Mouse (Mus musculus): Measurements from ENCODE around the gene Ccdc157. TPM values are rescaled to one million over a fixed set of nuclear protein-coding genes. Genes with fewer than 3 reads are reported as not detected.
"Not testable (repeated sequence)": the region's sequence is repeated elsewhere in the genome, so short reads cannot be mapped to it uniquely, and the experiment has no call there.

The Ccdc157 gene
- 10 to 100 TPM; 19.3 to 21.1 (median 19.9) TPM for total RNA-seq (2022)

DNA sequence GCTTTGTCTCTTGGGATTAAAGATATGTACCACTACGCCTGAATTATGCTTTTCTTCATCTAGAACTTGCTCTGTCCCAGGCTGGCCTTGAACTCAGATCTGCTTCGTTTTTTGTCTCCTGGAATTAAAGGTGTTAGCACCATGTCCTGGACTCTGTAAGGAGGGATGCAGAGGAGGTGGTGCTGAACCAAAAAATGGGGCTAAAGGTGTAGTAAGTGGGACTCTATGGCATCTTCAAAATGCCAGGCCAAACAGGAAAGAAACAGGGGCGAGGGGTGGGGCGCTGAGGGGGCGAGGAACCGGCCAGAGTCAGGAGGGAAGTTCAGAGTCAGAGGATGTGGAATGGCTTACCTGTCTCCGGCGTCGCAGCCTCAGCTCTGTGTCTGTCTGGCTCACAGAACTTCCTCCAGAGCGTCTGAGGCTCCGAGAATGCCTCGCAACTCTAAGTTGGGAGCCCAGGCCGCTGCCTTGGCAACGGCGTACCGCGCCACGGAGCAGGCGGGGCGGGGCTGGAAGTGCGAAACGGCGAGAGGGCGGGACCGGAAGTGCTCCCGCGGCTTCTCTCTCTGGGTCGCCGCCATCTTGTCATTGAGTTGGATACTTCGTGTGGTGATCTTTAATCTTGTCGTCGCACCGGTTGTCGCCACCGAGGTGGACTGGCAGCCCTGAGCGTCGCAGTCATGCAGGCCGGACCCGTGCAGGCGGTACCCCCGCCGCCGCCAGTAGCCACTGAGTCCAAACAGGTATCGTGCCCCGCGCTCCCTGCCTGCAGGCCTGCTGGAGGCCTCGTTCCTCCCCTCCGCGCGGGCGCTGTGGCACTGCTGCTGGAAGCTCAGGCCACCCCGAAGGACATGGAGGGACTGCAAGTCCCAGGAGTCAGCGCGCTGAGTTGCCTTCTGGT lies at the start of gene Ccdc157, which contains the start of gene Sf3a1:
TSS of gene Ccdc157 (minus strand) at position 486 of the 901 bp plus-strand sequence.
TSS of gene Sf3a1 (plus strand) at position 543 of the 901 bp plus-strand sequence.
- DNase-seq (ENCODE audit: low spot score in 2 of 2), result peak; percentile 80 to 91

DNA sequence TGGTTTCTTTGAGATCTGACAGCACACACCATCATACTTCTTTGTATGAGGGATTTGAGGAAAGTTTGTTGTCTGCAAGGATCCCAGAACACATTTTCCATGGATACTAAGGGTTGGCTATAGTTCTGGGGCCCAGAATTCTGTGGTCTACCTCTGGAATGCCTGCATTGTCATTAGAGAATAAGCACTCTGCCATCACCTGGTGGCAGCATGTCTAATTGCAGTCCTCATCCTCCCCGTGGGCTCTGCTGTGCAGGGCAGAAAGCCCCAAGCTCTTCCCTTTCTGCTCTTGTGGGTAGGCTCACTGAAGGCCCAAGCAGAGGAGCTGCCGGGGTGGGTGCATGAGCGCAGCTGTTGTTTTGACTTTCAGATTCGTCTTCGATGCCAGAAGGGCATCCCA lies 49.5 kb upstream of the Ccdc157 start:
- no peak for DNase-seq (ENCODE audit: low spot score in 2 of 2)

DNA sequence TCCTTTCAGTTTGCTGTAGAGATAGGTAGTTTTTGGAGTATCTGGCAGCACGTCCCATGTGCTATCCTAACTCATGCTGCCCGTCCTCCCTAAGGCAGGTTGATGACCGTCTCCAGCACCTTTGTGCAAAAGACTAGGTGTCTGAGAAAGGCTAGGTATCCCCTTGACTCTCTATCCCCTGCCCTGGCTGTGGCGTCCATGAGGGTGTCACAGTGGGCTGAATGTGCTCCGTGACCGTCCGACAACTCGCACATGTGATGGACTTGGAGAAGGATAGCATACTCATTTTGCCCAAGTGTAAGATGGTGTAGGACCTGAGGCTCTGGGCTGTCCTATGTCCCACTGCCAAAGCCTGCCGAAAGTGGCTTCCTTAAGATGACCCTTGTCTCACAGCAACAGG lies 47.6 kb upstream of the Ccdc157 start:
- no peak for DNase-seq (ENCODE audit: low spot score in 2 of 2)

DNA sequence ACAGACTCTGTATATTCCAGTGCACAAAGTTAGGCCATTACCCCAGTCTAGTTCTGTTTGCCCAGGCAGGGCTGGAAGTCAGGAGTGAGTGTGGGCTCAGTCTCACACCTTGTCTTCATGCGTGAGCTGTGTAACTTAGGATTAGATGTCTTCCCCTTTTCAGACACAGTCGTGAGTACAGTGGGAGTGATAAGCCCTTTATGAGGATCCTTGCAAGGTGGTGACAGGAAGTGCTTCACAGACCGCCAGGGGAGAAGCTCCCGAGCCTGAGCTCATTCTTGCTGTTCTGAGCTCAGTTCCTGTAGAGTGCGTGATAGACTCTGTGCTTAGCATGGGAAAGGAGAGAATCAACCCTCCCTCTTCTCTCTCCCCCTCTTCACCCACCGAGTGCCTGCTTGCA lies 46.5 kb upstream of the Ccdc157 start:
- DNase-seq (ENCODE audit: low spot score in 2 of 2), result no peak

DNA sequence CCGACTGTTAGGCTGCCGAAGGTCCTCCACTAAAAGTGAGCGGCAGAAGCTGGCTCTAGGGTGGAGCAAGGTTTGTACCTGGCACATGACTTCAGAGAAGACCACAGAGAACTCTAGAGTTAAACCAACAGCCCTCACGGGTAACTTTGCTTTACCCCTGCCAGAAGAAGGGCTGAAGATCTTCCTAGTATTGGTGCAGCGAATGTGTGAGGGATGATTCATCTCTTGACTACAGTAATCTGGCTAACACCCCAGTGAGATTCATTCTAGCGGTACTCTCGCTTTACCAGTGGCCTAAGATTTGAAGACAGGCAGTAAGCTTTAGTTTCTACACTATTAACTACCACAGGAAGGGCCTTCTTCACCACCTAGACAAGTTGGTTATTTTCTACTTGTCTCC lies 45.9 kb upstream of the Ccdc157 start:
- DNase-seq (ENCODE audit: low spot score in 2 of 2), result no peak

DNA sequence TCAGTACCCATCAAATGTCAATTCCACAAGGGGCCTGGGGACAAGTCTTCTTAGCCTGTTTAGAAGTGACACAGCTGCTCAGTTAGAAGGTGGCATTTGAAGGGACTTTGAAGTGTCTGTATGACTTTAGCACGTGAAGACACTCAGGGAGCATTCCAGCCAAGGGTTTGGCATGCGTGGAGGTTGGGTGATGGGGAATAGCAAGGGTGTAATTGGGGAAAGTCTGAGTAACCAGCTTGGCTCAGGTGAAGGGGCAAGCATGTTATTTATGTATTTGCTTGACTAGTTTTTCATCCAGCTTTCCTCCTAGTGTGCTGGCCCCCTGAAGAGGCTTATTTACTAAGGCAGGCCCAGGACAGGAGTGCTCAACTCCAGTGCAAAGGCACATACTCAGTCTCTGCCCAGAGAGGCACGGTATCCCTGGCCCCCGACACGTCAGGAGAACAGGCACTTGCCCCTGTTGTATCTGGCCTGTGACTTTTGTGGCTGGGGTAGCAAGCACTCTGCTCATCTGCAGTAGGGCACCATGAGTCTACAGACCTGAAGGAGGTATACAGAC lies 45.1 kb upstream of the Ccdc157 start:
- DNase-seq (ENCODE audit: low spot score in 2 of 2), result no peak

DNA sequence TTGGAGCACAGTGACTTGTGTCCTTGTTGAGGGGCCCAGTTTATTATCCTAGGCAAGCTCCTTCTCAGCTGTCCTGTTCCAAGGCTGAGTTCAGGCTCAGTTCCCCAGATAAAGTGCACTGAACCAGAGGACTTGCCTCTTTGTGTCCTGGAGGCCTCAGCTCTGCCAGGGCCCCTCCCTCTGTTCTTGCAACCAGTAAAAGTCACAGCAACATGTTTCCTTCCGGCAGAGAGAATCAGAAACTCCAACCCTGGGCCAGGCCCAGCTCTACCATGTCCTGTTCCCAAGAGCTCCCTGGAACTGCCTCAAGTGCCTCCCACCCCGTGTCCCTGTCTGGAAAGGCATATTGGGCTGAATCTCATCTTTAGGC lies 43.6 kb upstream of the Ccdc157 start:
- no peak for DNase-seq (ENCODE audit: low spot score in 2 of 2)

DNA sequence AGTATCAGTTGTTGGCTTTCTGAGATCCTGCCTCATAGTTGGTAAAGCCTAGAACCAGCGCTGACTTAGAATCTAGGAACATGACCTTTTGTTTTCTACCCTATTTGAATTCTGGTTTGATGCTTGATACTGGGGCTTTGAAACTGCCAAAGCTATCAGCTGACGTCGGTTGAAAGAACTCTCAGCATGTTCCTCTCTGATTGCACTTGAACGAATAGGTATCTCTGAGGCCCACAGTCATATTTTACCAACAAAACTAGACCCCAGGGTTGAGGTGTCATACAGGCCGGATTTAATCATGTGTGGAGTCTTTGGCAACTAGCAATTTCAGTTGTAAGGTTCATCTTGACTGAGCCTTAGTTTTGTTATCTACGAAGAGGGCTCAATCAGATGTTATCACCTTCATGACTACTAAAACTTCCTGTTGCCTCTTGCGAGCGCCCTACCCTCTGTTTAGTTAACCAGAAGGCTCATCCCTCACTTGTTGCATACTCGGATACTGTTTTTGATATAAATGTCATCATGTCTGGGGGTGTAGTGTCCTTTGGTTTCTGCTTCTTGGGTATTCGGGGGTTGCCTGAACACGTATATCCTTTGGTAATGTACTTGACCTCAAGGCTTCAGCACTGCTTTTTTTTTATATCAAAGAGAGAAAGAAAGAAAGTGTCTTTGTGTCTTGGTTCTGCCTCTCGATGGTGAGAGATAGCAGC lies 43.1 kb upstream of the Ccdc157 start:
- no peak for DNase-seq (ENCODE audit: low spot score in 2 of 2)

DNA sequence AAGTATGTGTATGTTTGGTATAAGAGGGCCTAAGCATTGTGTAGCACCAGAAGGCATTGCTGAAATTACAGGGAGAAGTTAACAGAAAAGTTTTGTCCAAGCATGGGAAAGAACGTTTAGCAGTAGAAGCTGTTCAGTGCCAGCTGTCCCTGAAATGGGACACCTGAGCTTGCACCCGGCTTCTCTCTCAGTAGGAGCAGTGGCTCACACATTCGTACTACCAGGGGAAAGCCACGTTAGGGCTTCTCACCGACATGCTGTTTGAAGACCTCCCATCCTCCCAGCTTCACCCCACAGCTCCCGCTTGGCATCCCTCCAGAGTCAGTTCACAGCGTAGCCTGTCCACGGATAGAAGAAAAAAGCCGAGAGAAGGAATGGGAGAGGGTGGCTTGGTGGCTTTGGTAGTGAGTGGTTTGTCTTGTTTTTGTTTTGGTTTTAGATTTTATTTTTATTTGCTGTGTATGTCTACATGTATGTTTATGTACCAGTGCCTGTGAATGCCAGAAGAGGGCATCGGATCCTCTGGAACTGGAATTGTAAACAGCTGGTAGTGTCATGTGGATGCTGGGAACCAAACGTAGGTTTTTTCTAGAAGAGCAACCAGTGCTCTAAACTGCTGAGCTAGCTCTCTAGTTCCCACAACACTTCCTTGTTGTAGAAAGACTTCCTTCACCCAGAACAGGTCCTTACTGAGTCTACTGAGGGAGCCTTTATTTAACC lies 42.0 kb upstream of the Ccdc157 start:
- no peak for DNase-seq (ENCODE audit: low spot score in 2 of 2)

DNA sequence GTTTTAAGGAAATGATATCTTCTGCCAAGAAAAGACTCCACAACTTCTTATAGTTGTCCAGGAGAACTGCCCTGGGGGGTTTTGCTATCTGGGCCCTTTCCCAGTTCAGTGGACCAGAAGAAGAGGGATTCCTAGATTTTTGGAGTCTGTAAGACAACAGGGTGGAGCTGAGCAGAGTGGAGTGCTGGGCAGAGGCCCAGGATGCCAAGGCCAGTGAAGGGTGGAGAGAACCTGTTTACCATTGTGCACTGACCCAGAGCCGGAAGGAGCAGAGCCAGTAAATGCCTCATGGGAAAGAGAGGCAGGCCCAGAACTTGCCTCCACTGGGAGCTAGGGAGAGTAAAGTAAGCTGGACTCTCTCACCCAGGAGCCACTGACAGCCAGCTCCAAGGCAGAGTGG lies 37.6 kb upstream of the Ccdc157 start:
- no peak for DNase-seq (ENCODE audit: low spot score in 2 of 2)

DNA sequence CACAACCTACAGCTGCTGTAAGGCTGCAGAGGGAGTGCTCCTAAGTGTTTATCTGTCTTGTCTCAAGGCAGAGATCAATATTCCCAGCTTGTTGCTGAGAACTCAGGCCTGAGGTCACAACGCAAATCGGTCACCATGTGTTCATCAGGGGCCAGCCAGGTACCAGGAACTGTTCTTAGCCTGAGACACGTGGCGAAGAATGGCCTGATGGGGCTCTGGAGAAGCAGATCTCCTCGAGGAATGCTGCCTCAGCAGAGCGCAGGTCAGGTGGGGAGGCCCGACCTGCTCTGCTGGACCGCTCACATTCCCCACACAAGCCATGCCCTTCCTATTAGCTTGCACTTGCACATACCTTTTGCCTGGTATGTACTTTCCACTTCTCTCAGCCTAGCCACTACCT lies 36.5 kb upstream of the Ccdc157 start:
- no peak for DNase-seq (ENCODE audit: low spot score in 2 of 2)

DNA sequence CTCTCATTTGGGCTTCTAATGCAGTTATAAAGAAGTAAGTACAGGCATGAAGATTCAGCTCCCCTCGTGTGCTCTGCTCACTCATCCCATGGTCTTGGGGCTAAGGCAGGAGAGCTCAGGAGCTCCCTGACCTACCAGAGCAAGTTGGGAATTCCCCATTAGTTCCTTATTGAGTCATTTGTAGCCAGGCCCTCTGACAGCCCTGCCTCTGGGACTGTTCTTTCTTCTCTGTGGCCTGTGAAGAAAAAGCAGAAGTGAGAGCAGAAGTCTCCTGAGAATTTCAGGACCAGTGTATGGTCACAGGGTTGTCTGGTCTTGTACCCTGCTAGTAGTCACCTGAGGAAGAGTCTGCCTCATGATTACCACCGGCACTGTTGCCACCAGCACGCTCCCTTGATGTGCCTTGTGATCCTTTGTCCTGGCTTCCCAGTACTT lies 35.5 kb upstream of the Ccdc157 start:
- no peak for DNase-seq (ENCODE audit: low spot score in 2 of 2)

DNA sequence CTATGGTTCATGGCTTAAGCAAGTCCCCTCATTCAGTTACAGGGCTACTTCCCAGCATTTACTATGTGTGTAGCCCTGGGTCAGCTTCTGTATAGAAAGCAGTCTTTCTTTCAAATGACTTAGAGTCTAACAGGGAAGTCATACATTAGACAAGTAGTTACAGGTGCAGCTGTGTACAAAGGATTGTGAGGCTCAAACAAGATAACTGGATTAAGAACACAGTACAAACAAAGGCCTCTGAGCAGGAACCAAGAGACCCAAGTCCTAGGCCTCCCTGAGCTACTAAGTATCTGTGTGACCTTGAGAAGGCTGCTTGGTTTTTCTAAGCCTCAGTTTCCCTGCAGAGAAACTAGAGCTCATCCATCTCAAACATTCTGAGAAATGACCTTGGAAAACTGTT lies 33.3 kb upstream of the Ccdc157 start:
- no peak for DNase-seq (ENCODE audit: low spot score in 2 of 2)

DNA sequence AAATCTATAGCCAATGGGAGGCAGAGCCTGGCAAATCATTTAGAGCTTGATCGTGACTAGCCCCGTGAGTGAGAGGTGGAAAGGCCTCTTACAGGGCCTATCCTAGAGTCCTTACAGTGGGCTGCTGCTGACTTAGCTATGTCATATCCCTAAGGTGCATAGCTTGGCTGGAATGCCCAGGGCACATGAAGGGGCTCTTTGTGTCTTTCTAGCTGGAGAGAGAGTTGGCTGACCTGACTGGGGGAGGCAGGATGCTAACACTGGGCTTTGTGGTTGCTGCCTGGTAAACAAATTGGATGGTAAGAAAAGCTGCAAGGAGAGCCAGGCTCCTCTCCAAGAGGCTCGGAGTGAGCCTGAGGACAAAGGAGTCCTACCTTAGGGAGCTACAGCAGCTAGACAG lies 32.7 kb upstream of the Ccdc157 start:
- no peak for DNase-seq (ENCODE audit: low spot score in 2 of 2)

DNA sequence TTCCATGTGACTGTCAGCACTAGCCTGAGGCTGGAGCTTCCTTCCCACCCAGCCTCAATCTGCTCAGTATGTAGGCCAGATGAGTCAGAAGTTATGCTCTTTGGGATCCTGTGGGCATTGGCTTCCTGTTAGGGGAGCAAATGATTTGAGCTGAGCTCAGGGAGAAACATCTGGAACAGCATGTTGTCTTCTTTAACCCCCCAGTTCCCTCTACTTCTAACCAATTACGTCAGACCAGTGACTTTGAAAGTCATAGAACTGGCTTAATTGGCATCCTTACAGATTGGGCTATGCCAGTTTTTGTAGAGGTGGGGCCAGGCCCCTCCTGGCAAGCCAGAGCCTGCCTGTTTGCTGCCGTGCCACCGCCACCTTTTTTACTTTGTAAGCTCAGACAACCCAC lies 30.6 kb upstream of the Ccdc157 start:
- no peak for DNase-seq (ENCODE audit: low spot score in 2 of 2)

DNA sequence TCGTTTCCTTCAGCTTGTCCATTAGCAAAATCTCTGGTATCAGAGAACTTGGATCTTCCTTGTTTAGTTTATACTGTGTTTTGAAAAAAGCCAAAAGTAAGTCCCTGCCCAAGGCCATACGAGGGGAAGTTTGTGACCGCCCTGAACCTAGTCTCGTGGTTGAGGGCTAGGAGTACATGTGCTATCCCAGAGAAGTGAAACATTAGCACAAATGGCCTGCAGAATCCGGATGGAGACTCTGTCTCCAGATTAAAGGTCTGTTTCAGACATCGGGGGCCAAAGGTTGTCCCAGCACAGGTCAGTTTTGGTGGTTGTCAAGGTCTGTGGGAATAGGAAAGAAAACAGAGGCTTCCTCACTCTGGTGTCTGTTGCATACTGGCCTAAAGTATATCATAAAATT lies 29.1 kb upstream of the Ccdc157 start:
- no peak for DNase-seq (ENCODE audit: low spot score in 2 of 2)

DNA sequence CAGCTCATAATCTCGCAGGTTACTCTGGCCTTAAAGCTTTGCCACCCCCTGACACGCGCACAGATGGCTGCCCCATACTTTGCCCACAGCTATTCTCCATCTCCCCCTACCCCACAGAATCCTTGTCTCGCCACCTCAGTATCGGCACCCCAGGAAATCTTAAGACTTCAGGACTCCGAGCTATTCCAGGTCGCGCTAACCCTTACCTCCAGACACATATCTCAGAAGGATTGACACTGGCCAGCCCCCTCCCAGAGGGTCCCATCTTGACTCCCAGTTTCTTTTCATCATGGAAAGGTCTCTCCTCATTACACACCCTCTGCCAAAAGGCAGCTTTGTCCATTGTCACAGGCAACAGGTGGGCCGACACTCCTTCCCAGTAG lies 27.2 kb upstream of the Ccdc157 start:
- DNase-seq (ENCODE audit: low spot score in 2 of 2), result no peak

DNA sequence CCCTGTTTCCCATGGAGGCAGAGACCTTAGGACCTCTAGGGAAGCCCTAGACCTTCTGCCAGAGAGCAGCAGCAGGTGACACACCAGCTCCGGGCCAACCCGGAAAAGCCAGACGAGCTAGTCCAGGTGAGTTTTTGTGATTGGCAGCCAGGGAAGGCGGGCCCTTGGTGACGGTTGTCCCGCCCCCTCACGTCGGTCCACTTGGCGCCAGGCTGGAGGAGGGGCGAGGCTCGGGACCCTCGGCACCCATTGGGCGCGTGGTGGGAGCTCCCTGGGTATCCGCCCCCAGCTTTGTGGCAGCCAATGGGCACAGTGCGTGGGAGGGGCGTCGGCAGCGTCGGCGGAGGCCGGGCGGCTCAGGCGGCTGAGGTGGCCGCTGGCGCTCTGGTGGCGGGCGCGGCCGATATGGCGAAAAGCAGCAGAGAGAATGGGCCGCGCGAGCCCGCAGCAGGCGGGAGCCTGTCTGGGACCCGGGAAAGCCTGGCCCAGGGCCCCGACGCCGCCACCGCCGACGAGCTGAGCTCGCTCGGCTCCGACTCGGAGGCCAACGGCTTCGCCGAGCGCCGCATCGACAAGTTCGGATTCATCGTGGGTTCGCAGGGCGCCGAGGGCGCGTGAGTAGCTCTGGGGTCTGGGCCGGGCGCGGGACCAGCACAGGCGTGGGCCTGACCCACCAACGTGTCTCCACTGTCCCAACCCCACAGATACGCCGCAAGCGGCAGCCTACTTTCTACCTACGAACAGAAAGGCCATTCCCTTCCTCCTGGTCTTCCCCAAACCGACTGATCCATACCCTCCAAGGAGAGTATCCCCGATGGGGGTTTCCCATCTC lies 26.6 kb upstream of the Ccdc157 start, which contains the start of gene Tbc1d10a:
TSS of gene Tbc1d10a (plus strand) at position 304 of the 832 bp plus-strand sequence.
- peak; percentile 87 to 98 for DNase-seq (ENCODE audit: low spot score in 2 of 2)

DNA sequence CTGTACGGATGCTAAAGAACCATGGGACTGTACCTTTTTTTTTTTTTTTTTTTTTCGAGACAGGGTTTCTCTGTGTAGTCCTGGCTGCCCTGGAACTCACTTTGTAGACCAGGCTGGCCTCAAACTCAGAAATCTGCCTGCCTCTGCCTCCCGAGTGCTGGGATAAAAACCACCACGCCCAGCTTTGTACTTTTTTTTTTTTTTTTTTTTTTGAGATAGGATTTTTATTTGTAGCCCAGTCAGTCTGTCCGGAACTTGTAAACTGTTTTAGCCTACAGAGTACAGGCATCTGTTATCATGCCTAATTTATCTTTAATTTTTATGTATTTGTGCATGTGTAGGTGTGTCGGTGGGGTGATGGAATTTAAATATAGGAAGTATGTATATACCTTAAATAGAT lies 25.4 kb upstream of the Ccdc157 start:
- not testable (repeated sequence) for DNase-seq (ENCODE audit: low spot score in 2 of 2)

DNA sequence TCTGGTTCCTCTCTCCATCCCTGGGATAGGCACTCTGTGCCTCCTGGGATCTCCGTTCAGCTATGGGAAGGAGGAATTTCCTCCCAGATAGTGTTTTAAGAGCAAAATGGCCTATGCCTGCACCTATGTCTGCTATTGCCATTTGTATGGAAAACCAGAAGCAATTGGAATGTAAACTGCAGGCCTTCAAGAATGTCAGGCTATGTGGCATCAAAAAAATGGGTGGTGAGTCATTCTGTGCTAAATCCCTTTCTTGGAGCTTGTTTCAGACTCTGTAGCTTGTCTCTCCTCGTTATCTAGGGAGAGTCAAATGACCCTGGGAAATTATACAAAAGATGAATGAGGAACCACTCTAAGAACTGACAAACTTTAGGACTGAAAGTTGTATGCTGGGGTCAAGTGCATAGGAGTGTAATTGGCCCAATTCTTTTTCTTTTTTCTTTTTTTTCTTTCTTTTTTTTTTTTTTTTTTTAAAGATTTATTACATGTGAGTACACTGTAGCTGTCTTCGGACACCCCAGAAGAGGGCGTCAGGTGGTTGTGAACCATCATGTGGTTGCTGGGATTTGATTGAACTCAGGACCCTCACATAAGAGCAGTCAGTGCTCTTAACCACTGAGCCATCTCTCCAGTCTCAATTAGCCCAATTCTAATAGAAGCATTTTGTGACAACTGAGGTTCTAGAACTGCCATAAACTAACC lies 24.3 kb upstream of the Ccdc157 start:
- no peak for DNase-seq (ENCODE audit: low spot score in 2 of 2)

All from left cerebral cortex, adult 8-10 months (tissue).